Comparison of ENCODE assay signal across 15 mouse cellular contexts in genomic region chr1:43199867-43200240, GRCm38 (mm10). TPM values are rescaled to one million over a fixed set of nuclear protein-coding genes. Genes with fewer than 3 reads are reported as not detected.
A peak's percentile ranks its signal among the peaks of the same experiment; 100 is the strongest.
DNase-seq lines count a peak whose midpoint lies in the region; ATAC-seq and TF ChIP-seq lines count a peak whose summit lies in the region.
"Had no signal": no experiment of that assay in that cellular context is flagged by ENCODE, and none has a peak within 500 bp of the region (broad histone marks: within the 10 kb centered on the region; RNA-seq: fewer than 3 reads in every experiment).

No protein-coding gene starts in this region.

- TF ChIP-seq CTCF in heart, postnatal 0 days (IDR thresholded peaks at IDR 0.05; ENCODE audit: low read depth): no peak

- no peak for TF ChIP-seq EP300 in heart, postnatal 0 days (IDR thresholded peaks at IDR 0.05; ENCODE audit: low read depth)

- no peak overlapping the region for H3K4me3 ChIP-seq in heart, postnatal 0 days (ENCODE audit: low read depth, low read length)
- no peak overlapping the region for H3K4me3 ChIP-seq in heart, embryonic 12.5 days
- H3K4me3 ChIP-seq in liver, embryonic 11.5 days (ENCODE audit: low read depth, low read length): no peak overlapping the region
- no peak overlapping the region for H3K4me3 ChIP-seq in neural tube, embryonic 15.5 days (replicated peaks)
- H3K4me3 ChIP-seq: hindbrain, embryonic 10.5 days; liver, embryonic 12.5 days; midbrain, embryonic 10.5 days had no signal

- H3K27me3 ChIP-seq in heart, postnatal 0 days (ENCODE audit: control insufficient read depth, insufficient read depth, low read length): no peaks in the 10 kb centered on the region
- H3K27me3 ChIP-seq in heart, embryonic 12.5 days (replicated peaks): no peaks in the 10 kb centered on the region
- H3K27me3 ChIP-seq in liver, embryonic 11.5 days (replicated peaks; ENCODE audit: control insufficient read depth, insufficient read depth, low read length): no peaks in the 10 kb centered on the region
- no peaks in the 10 kb centered on the region for H3K27me3 ChIP-seq in neural tube, embryonic 15.5 days (replicated peaks)
- H3K27me3 ChIP-seq: liver, embryonic 12.5 days had no signal

- peak overlapping the region; percentile 56; the same call in 1 of the 2 replicates for H3K4me2 ChIP-seq in heart, postnatal 0 days (ENCODE audit: low read depth, low read length)
- no peak overlapping the region for H3K4me2 ChIP-seq in heart, embryonic 12.5 days
- H3K4me2 ChIP-seq in liver, embryonic 11.5 days: no peak overlapping the region
- H3K4me2 ChIP-seq in neural tube, embryonic 15.5 days: no peak overlapping the region
- H3K4me2 ChIP-seq: liver, embryonic 12.5 days had no signal

- H3K4me1 ChIP-seq in heart, postnatal 0 days (ENCODE audit: control insufficient read depth, insufficient read depth): peaks cover 36% of the 10 kb centered on the region
- H3K4me1 ChIP-seq in heart, embryonic 12.5 days (replicated peaks): peaks cover 50% of the 10 kb centered on the region
- H3K4me1 ChIP-seq in liver, embryonic 11.5 days (replicated peaks; ENCODE audit: control insufficient read depth, insufficient read depth, low read length): no peaks in the 10 kb centered on the region
- no peaks in the 10 kb centered on the region for H3K4me1 ChIP-seq in neural tube, embryonic 15.5 days
- H3K4me1 ChIP-seq: liver, embryonic 12.5 days; midbrain, embryonic 10.5 days had no signal

- DNase-seq in heart, postnatal 0 days (ENCODE audit: low spot score): no peak
- DNase-seq in frontal cortex, adult 2 months (ENCODE audit: extremely low spot score in 1 of 2, low spot score in 1 of 2): peak; percentile 88 to 89
- peak; percentile 16 for DNase-seq in layer of hippocampus, adult 9-10 months (ENCODE audit: low spot score)
- DNase-seq in right cerebral cortex, adult 2 months (ENCODE audit: low spot score in 2 of 2): peak; percentile 88 to 91
- DNase-seq in liver, embryonic 11.5 days (ENCODE audit: low spot score): no peak
- DNase-seq in lung, postnatal 25 days (ENCODE audit: low spot score): no peak
- DNase-seq: B cell, adult 2 months; cerebellum, adult 11 months; cerebellum, postnatal 36 days had no signal

- no peak overlapping the region for H3K27ac ChIP-seq in heart, postnatal 0 days (ENCODE audit: low read depth)
- H3K27ac ChIP-seq in heart, embryonic 12.5 days (ENCODE audit: poor library complexity, severe bottlenecking): no peak overlapping the region
- H3K27ac ChIP-seq in liver, embryonic 11.5 days (ENCODE audit: low read depth, low read length): no peak overlapping the region
- H3K27ac ChIP-seq in neural tube, embryonic 15.5 days (replicated peaks): no peak overlapping the region
- H3K27ac ChIP-seq: hindbrain, embryonic 10.5 days; liver, embryonic 12.5 days; midbrain, embryonic 10.5 days had no signal

- no peak overlapping the region for H3K9ac ChIP-seq in heart, postnatal 0 days (replicated peaks; ENCODE audit: low read depth, low read length)
- no peak overlapping the region for H3K9ac ChIP-seq in heart, embryonic 12.5 days
- no peak overlapping the region for H3K9ac ChIP-seq in liver, embryonic 11.5 days (ENCODE audit: low read depth, low read length)
- no peak overlapping the region for H3K9ac ChIP-seq in neural tube, embryonic 15.5 days (replicated peaks)
- H3K9ac ChIP-seq: liver, embryonic 12.5 days had no signal

- WGBS in heart, postnatal 0 days: 65% methylated on average over 3 of the region's 3 CpGs
- WGBS in heart, embryonic 12.5 days: 51% methylated on average over 3 of the region's 3 CpGs
- 65% methylated on average over 3 of the region's 3 CpGs for WGBS in liver, embryonic 11.5 days
- 87% methylated on average over 3 of the region's 3 CpGs for WGBS in neural tube, embryonic 15.5 days

- no peaks in the 10 kb centered on the region for H3K36me3 ChIP-seq in heart, postnatal 0 days (replicated peaks; ENCODE audit: control insufficient read depth, insufficient read depth, low read length)
- no peaks in the 10 kb centered on the region for H3K36me3 ChIP-seq in heart, embryonic 12.5 days
- H3K36me3 ChIP-seq in liver, embryonic 11.5 days (ENCODE audit: control insufficient read depth, insufficient read depth, low read length): no peaks in the 10 kb centered on the region
- no peaks in the 10 kb centered on the region for H3K36me3 ChIP-seq in neural tube, embryonic 15.5 days
- H3K36me3 ChIP-seq: hindbrain, embryonic 10.5 days; liver, embryonic 12.5 days; midbrain, embryonic 10.5 days had no signal

- no peaks in the 10 kb centered on the region for H3K9me3 ChIP-seq in heart, postnatal 0 days (replicated peaks; ENCODE audit: control insufficient read depth, low read length)
- H3K9me3 ChIP-seq in heart, embryonic 12.5 days (replicated peaks): no peaks in the 10 kb centered on the region
- no peaks in the 10 kb centered on the region for H3K9me3 ChIP-seq in liver, embryonic 11.5 days (ENCODE audit: control insufficient read depth, low read length)
- H3K9me3 ChIP-seq in neural tube, embryonic 15.5 days (replicated peaks): no peaks in the 10 kb centered on the region
- H3K9me3 ChIP-seq: hindbrain, embryonic 10.5 days; liver, embryonic 12.5 days; midbrain, embryonic 10.5 days had no signal

- ATAC-seq in heart, postnatal 0 days (ENCODE audit: insufficient read depth, low read depth): no peak
- no peak for ATAC-seq in heart, embryonic 12.5 days (ENCODE audit: insufficient number of reproducible peaks, low FRiP score)
- ATAC-seq in liver, embryonic 11.5 days (replicated peaks; ENCODE audit: low FRiP score): no peak
- no peak for ATAC-seq in neural tube, embryonic 15.5 days (ENCODE audit: low FRiP score)
- ATAC-seq: inflammation-experienced regulatory T-cells, adult 6 months; liver, embryonic 12.5 days had no signal

RNA-seq across cellular contexts. Expression of gene Fhl2, which starts 3.1 kb away (rescaled TPM):
- 2,555 and 2,942 TPM in 2 replicates for total RNA-seq in heart, postnatal 0 days (2014; rRNA removed; ENCODE audit: low replicate concordance)
- 974 and 1,129 TPM in 2 replicates for polyA plus RNA-seq in heart, postnatal 0 days (2015; fragmentation: Nextera tagmentation; extraction: Ambion mirVana)
- 203 and 205 TPM in 2 replicates for polyA plus RNA-seq in heart, embryonic 12.5 days (2016; fragmentation: Nextera tagmentation; extraction: Ambion mirVana)
- 73.6 and 80.4 TPM in 2 replicates for polyA plus RNA-seq in frontal cortex, adult 2 months (2012; rRNA removed)
- 6.1 and 9.3 TPM in 2 replicates for polyA plus RNA-seq in liver, embryonic 11.5 days (2014; fragmentation: Nextera tagmentation; extraction: Ambion mirVana)
- polyA plus RNA-seq in neural tube, embryonic 15.5 days (2015; fragmentation: Nextera tagmentation; extraction: Ambion mirVana): 31.4 and 32.3 TPM in 2 replicates

Comparison
In these comparisons a context has a peak if more than half of its experiments do, and no peak if none do; other contexts are left out.
1. DNase-seq: peak in frontal cortex, adult 2 months (2 of 2), layer of hippocampus, adult 9-10 months (single experiment) and right cerebral cortex, adult 2 months (2 of 2); none in heart, postnatal 0 days (single experiment), liver, embryonic 11.5 days (single experiment) and lung, postnatal 25 days (single experiment).